Mouse (Mus musculus): ENCODE results near the gene Mvb12b. TPM values are rescaled to one million over a fixed set of nuclear protein-coding genes. Genes with fewer than 3 reads are reported as not detected.

The Mvb12b gene
- polyA plus RNA-seq, 1 experiment from 2014 or later = 55.6 TPM

- no peak overlapping the region for H3K4me3 ChIP-seq
- H3K9me3 ChIP-seq = no peaks in the 10 kb centered on the region
- H3K27me3 ChIP-seq = no peaks in the 10 kb centered on the region
- peaks cover 21% of the 10 kb centered on the region; the same call in 1 of the 2 replicates for H3K36me3 ChIP-seq
- H3K9ac ChIP-seq (replicated peaks) = no peak overlapping the region
- H3K4me1 ChIP-seq = peaks cover 25% of the 10 kb centered on the region
- peak; percentile 52 for ATAC-seq (ENCODE audit: low FRiP score, low read depth)
- no peak overlapping the region for H3K27ac ChIP-seq (replicated peaks)
- 43% methylated on average over 6 of the region's 8 CpGs for WGBS
- no peak overlapping the region for H3K4me2 ChIP-seq (replicated peaks)
These were observed 123.3 kb downstream of the Mvb12b start for GRCm38 (mm10) chr2:33764476-33764875.

- H3K4me1 ChIP-seq = peaks cover 31% of the 10 kb centered on the region
- no peaks in the 10 kb centered on the region for H3K9me3 ChIP-seq
- H3K4me2 ChIP-seq (replicated peaks) = no peak overlapping the region
- 82% methylated on average over 6 of the region's 6 CpGs for WGBS
- H3K9ac ChIP-seq (replicated peaks) = no peak overlapping the region
- H3K4me3 ChIP-seq = no peak overlapping the region
- no peak for ATAC-seq (ENCODE audit: low FRiP score, low read depth)
- peaks cover 21% of the 10 kb centered on the region; the same call in 1 of the 2 replicates for H3K36me3 ChIP-seq
- H3K27ac ChIP-seq (replicated peaks) = no peak overlapping the region
- peaks cover 3% of the 10 kb centered on the region; the same call in 1 of the 2 replicates for H3K27me3 ChIP-seq
These were observed 125.5 kb downstream of the Mvb12b start for GRCm38 (mm10) chr2:33762210-33762609.

- H3K36me3 ChIP-seq = peaks cover 23% of the 10 kb centered on the region; the same call in 1 of the 2 replicates
These were observed 127.2 kb downstream of the Mvb12b start for GRCm38 (mm10) chr2:33760571-33760991.

GRCm38 (mm10) chr2:33759447-33759846 lies 128.3 kb downstream of the Mvb12b start:
- H3K9me3 ChIP-seq = no peaks in the 10 kb centered on the region
- peak overlapping the region; percentile 22; the same call in 1 of the 2 replicates for H3K27ac ChIP-seq (replicated peaks)
- no peak for ATAC-seq (ENCODE audit: low FRiP score, low read depth)
- H3K4me2 ChIP-seq (replicated peaks) = no peak overlapping the region
- no peak overlapping the region for H3K9ac ChIP-seq (replicated peaks)
- H3K4me1 ChIP-seq = peaks cover 43% of the 10 kb centered on the region
- WGBS = 56% methylated on average over 10 of the region's 10 CpGs
- peaks cover 21% of the 10 kb centered on the region; the same call in 1 of the 2 replicates for H3K36me3 ChIP-seq
- H3K27me3 ChIP-seq = peaks cover 3% of the 10 kb centered on the region; the same call in 1 of the 2 replicates
- H3K4me3 ChIP-seq = no peak overlapping the region

More at GRCm38 (mm10) chr2:33760571-33760991, 127.2 kb downstream of the Mvb12b start:
- no peak overlapping the region; the same call in 1 of the 2 replicates for H3K27ac ChIP-seq (replicated peaks)
- H3K4me2 ChIP-seq (replicated peaks) = no peak overlapping the region
- H3K4me1 ChIP-seq = peaks cover 34% of the 10 kb centered on the region
- 87% methylated on average over 13 of the region's 13 CpGs for WGBS
- no peak overlapping the region for H3K9ac ChIP-seq (replicated peaks)
- ATAC-seq (ENCODE audit: low FRiP score, low read depth) = no peak
- H3K9me3 ChIP-seq = no peaks in the 10 kb centered on the region
- H3K27me3 ChIP-seq = peaks cover 3% of the 10 kb centered on the region; the same call in 1 of the 2 replicates
- no peak overlapping the region for H3K4me3 ChIP-seq

GRCm38 (mm10) chr2:33755633-33756020 lies 132.1 kb downstream of the Mvb12b start:
- H3K27me3 ChIP-seq = peaks cover 3% of the 10 kb centered on the region; the same call in 1 of the 2 replicates
- H3K27ac ChIP-seq (replicated peaks) = no peak overlapping the region
- no peak overlapping the region for H3K4me3 ChIP-seq
- H3K36me3 ChIP-seq = peaks cover 13% of the 10 kb centered on the region
- WGBS = 76% methylated on average over 6 of the region's 6 CpGs
- H3K4me2 ChIP-seq (replicated peaks) = no peak overlapping the region
- H3K4me1 ChIP-seq = peaks cover 55% of the 10 kb centered on the region
- no peak overlapping the region for H3K9ac ChIP-seq (replicated peaks)
- no peaks in the 10 kb centered on the region for H3K9me3 ChIP-seq
- no peak for ATAC-seq (ENCODE audit: low FRiP score, low read depth)

- Histone ChIP-seq H3K4me2 (replicated peaks) (no peak overlapping the region), H3K9me3 (no peaks in the 10 kb centered on the region), H3K36me3 (peaks cover 19% of the 10 kb centered on the region), H3K27me3 (peaks cover 3% of the 10 kb centered on the region; the same call in 1 of the 2 replicates), H3K4me3 (no peak overlapping the region), H3K4me1 (peaks cover 50% of the 10 kb centered on the region), H3K9ac (replicated peaks) (no peak overlapping the region), H3K27ac (replicated peaks) (peak overlapping the region; percentile 72; the same call in 1 of the 2 replicates)
- no peak for ATAC-seq (ENCODE audit: low FRiP score, low read depth)
- WGBS = 80% methylated on average over 7 of the region's 7 CpGs
These were observed 132.6 kb downstream of the Mvb12b start for GRCm38 (mm10) chr2:33754980-33755632.

- WGBS = 80% methylated on average over 3 of the region's 3 CpGs
- peaks cover 3% of the 10 kb centered on the region; the same call in 1 of the 2 replicates for H3K27me3 ChIP-seq
- H3K4me1 ChIP-seq = peaks cover 41% of the 10 kb centered on the region
- H3K36me3 ChIP-seq = peaks cover 27% of the 10 kb centered on the region
- H3K4me3 ChIP-seq = no peak overlapping the region
- no peaks in the 10 kb centered on the region for H3K9me3 ChIP-seq
- ATAC-seq (ENCODE audit: low FRiP score, low read depth) = peak; percentile 64; the same call in 1 of the 2 replicates
- H3K9ac ChIP-seq (replicated peaks) = no peak overlapping the region; the same call in 1 of the 2 replicates
- H3K4me2 ChIP-seq (replicated peaks) = no peak overlapping the region
- H3K27ac ChIP-seq (replicated peaks) = peak overlapping the region; percentile 72
These were observed 133.5 kb downstream of the Mvb12b start for GRCm38 (mm10) chr2:33754317-33754633.

GRCm38 (mm10) chr2:33753630-33754316 lies 134.0 kb downstream of the Mvb12b start:
- ATAC-seq (ENCODE audit: low FRiP score, low read depth) = peak; percentile 78
- peak overlapping the region; percentile 72 for H3K27ac ChIP-seq (replicated peaks)
- 0 out of 2 replicates have a peak overlapping the region, but pooled peaks have one; percentile 9 for H3K4me2 ChIP-seq (replicated peaks)
- WGBS = 15% methylated on average over 15 of the region's 15 CpGs
- no peak overlapping the region for H3K4me3 ChIP-seq
- no peaks in the 10 kb centered on the region for H3K9me3 ChIP-seq
- no peak overlapping the region; the same call in 1 of the 2 replicates for H3K9ac ChIP-seq (replicated peaks)
- peaks cover 3% of the 10 kb centered on the region; the same call in 1 of the 2 replicates for H3K27me3 ChIP-seq
- peaks cover 38% of the 10 kb centered on the region for H3K4me1 ChIP-seq
- H3K36me3 ChIP-seq = peaks cover 32% of the 10 kb centered on the region

GRCm38 (mm10) chr2:33750611-33751010 lies 137.1 kb downstream of the Mvb12b start:
- 94% methylated on average over 7 of the region's 7 CpGs for WGBS
- H3K4me3 ChIP-seq = no peak overlapping the region
- no peak overlapping the region for H3K4me2 ChIP-seq (replicated peaks)
- H3K4me1 ChIP-seq = peaks cover 50% of the 10 kb centered on the region
- no peak overlapping the region for H3K27ac ChIP-seq (replicated peaks)
- no peaks in the 10 kb centered on the region for H3K9me3 ChIP-seq
- H3K9ac ChIP-seq (replicated peaks) = no peak overlapping the region
- H3K36me3 ChIP-seq = peaks cover 27% of the 10 kb centered on the region
- no peaks in the 10 kb centered on the region for H3K27me3 ChIP-seq
- ATAC-seq (ENCODE audit: low FRiP score, low read depth) = no peak

GRCm38 (mm10) chr2:33746471-33746870 lies 141.3 kb downstream of the Mvb12b start:
- H3K27ac ChIP-seq (replicated peaks) = no peak overlapping the region
- no peaks in the 10 kb centered on the region for H3K9me3 ChIP-seq
- H3K9ac ChIP-seq (replicated peaks) = no peak overlapping the region
- peaks cover 18% of the 10 kb centered on the region for H3K4me1 ChIP-seq
- no peak overlapping the region for H3K4me2 ChIP-seq (replicated peaks)
- H3K27me3 ChIP-seq = no peaks in the 10 kb centered on the region
- ATAC-seq (ENCODE audit: low FRiP score, low read depth) = no peak
- H3K36me3 ChIP-seq = peaks cover 32% of the 10 kb centered on the region
- H3K4me3 ChIP-seq = no peak overlapping the region
- WGBS = 8% methylated on average over 5 of the region's 5 CpGs

- Histone ChIP-seq H3K4me3 (no peak overlapping the region), H3K4me2 (replicated peaks) (no peak overlapping the region), H3K9ac (replicated peaks) (no peak overlapping the region), H3K36me3 (peaks cover 25% of the 10 kb centered on the region), H3K27ac (replicated peaks) (no peak overlapping the region), H3K27me3 (no peaks in the 10 kb centered on the region), H3K9me3 (no peaks in the 10 kb centered on the region), H3K4me1 (peaks cover 18% of the 10 kb centered on the region)
- ATAC-seq (ENCODE audit: low FRiP score, low read depth) = no peak
- 93% methylated on average over 5 of the region's 5 CpGs for WGBS
These were observed 142.0 kb downstream of the Mvb12b start for GRCm38 (mm10) chr2:33745724-33746123.

- no peak overlapping the region for H3K4me3 ChIP-seq
- no peak for ATAC-seq (ENCODE audit: low FRiP score, low read depth)
- peaks cover 4% of the 10 kb centered on the region; the same call in 1 of the 2 replicates for H3K27me3 ChIP-seq
- no peak overlapping the region for H3K4me2 ChIP-seq (replicated peaks)
- H3K4me1 ChIP-seq = peaks cover 11% of the 10 kb centered on the region; the same call in 1 of the 2 replicates
- H3K9me3 ChIP-seq = no peaks in the 10 kb centered on the region
- no peak overlapping the region for H3K9ac ChIP-seq (replicated peaks)
- 57% methylated on average over 3 of the region's 3 CpGs for WGBS
- 0 out of 2 replicates have a peak overlapping the region, but pooled peaks have one; percentile 4 for H3K27ac ChIP-seq (replicated peaks)
- H3K36me3 ChIP-seq = peaks cover 26% of the 10 kb centered on the region
These were observed 150.6 kb downstream of the Mvb12b start for GRCm38 (mm10) chr2:33737128-33737527.
